Mouse (Mus musculus) kidney, adult 2 months (tissue): ENCODE measurements at regions not wholly inside any gene's neighbourhood (a gene's known extent, or its start where the extent isn't known, plus 50 kb on each side); places are given as distances from the start of the nearest gene placed in this dataset.

Experiments
- CTCF ChIP-seq: fragments of 200-500 bp; conservative IDR thresholded peaks from 2 replicates; pipeline ENCODE4 v1.5.1; 2011; ENCODE audit warnings: low read depth, mild to moderate bottlenecking, control low read depth, low read length, moderate library complexity, mixed read lengths; ENCODE audit not compliant: insufficient read depth, insufficient read length
- POLR2A ChIP-seq: fragments of 200-500 bp; IDR thresholded peaks from one replicate; pipeline ENCODE4 v1.6.1; 2011; ENCODE audit warnings: low read depth, low read length, control low read depth

DNA sequence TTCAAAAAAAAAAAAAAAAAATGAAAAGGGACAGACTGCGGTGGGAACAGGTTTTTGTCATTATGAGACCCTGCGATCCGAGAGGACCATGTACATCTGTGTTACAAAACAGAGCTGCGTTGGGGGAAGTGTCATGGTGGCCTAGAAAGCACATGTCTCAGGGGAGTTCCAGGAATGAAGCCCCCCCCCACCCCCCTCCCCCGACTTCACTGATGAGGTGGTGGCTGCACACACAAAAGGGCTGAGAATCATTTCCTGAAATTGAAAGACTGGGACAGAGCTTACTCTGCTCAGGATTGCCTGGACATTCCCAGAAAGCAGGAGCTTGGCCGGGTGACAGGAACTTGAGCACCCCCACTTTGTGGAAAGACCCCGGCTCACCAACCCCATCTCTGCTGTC lies 54.7 kb upstream of the Habp2 start:
- no peak for TF ChIP-seq CTCF
- TF ChIP-seq POLR2A: no peak
